Mouse (Mus musculus) limb, embryonic 12.5 days (tissue): ENCODE results near the gene Abcb5. TPM values are rescaled to one million over a fixed set of nuclear protein-coding genes. Genes with fewer than 3 reads are reported as not detected.

ENCODE experiments used
- ATAC-seq: fragments of 200-750 bp; cut with Nextera tagmentation; 2 replicates; pipeline ENCODE4 v1.8.0; 2017; ENCODE audit warnings: low read depth, moderate TSS enrichment; ENCODE audit not compliant: insufficient number of reproducible peaks, insufficient read depth, low FRiP score, low TSS enrichment
- H3K27ac ChIP-seq: fragments of 300-500 bp; sonication (generic); 2 replicates; pipeline ENCODE4 v1.5.1; 2016; ENCODE audit warnings: mild to moderate bottlenecking, moderate library complexity
- H3K27me3 ChIP-seq: fragments of 300-500 bp; sonication (generic); 2 replicates; pipeline ENCODE4 v1.6.1; 2016; ENCODE audit warnings: mild to moderate bottlenecking, moderate library complexity
- H3K36me3 ChIP-seq: fragments of 300-500 bp; sonication (generic); 2 replicates; pipeline ENCODE4 v1.6.1; 2016; ENCODE audit warnings: mild to moderate bottlenecking, moderate library complexity
- H3K4me1 ChIP-seq: fragments of 300-500 bp; sonication (generic); replicated peaks from 2 replicates; pipeline ENCODE4 v1.6.1; 2016
- H3K4me2 ChIP-seq: fragments of 300-500 bp; sonication (generic); 2 replicates; pipeline ENCODE4 v1.6.1; 2016; ENCODE audit warnings: mild to moderate bottlenecking, moderate library complexity
- H3K4me3 ChIP-seq: fragments of 300-500 bp; sonication (generic); replicated peaks from 2 replicates; pipeline ENCODE4 v1.5.1; 2016; ENCODE audit warnings: mild to moderate bottlenecking
- H3K9ac ChIP-seq: fragments of 300-500 bp; sonication (generic); replicated peaks from 2 replicates; pipeline ENCODE4 v1.6.1; 2016; ENCODE audit warnings: mild to moderate bottlenecking, moderate library complexity
- H3K9me3 ChIP-seq: fragments of 300-500 bp; sonication (generic); 2 replicates; pipeline ENCODE4 v1.6.1; 2016; ENCODE audit warnings: mild to moderate bottlenecking, moderate library complexity
- WGBS: fragments of 180-500 bp; shearing (Covaris S2); methylation state at CpG from one replicate; pipeline ENCODE4 v1.1.7; 2016; 5-methylcytosine and 5-hydroxymethylcytosine counted together
- polyA plus RNA-seq: library from polyadenylated mRNA; unstranded; fragments of >200 nt; fragmentation: Nextera tagmentation; extraction: Ambion mirVana; gene quantifications from 2 replicates; pipeline ENCODE4 v1.2.1, GENCODE M21; 2016

Gene Abcb5
- polyA plus RNA-seq, 1 experiment from 2014 or later: not detected

DNA sequence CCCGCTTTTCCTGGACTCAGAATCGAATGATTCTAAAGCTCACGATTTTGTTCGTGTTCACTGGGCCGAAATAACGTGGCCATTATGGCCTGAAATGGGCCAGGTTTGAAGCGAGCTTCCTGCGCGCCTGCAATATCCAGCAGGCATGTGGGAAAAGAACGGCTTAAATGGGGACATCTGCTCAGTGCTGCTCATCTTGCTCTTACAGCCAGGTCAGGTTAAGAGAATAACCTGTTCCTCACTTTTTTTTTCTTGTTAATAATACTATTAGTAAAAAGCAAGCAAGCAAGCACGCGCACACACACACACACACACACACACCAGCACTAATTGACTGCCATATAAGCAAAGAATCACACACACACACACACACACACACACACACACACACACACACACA is 125.4 kb downstream of the Abcb5 start:
- no peak for ATAC-seq
- WGBS: 2% methylated on average over 12 of the region's 12 CpGs
- no peak overlapping the region for H3K4me3 ChIP-seq
- no peaks in the 10 kb centered on the region for H3K36me3 ChIP-seq
- H3K27me3 ChIP-seq: peaks cover 82% of the 10 kb centered on the region
- H3K4me2 ChIP-seq: 0 out of 2 replicates have a peak overlapping the region, but pooled peaks have one; percentile 10
- H3K9ac ChIP-seq: no peak overlapping the region
- no peak overlapping the region for H3K27ac ChIP-seq
- no peaks in the 10 kb centered on the region for H3K9me3 ChIP-seq
- peaks cover 16% of the 10 kb centered on the region for H3K4me1 ChIP-seq

DNA sequence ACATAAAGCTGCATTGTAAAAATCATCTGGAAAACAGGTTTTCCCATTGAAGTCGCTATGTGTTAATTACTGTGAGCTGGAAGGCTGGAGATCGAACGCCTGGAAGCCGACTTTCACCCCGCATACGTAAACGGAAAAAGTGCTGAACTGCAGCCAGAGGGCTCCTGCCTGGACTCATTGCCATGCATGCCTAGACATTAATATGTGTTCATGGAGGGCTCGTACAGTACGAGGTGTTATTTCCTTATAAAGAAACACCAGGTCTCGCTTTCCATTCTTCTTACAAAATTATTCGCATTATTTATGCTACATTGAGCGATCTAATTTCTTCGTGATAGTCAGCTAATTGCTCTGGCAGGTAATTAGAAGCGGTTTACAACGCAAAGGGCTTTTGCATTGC is 125.9 kb downstream of the Abcb5 start:
- H3K4me1 ChIP-seq: peaks cover 16% of the 10 kb centered on the region
- H3K4me3 ChIP-seq: no peak overlapping the region
- under 1% methylated on average over 15 of the region's 15 CpGs for WGBS
- H3K36me3 ChIP-seq: no peaks in the 10 kb centered on the region
- no peak overlapping the region for H3K27ac ChIP-seq
- H3K27me3 ChIP-seq: peaks cover 80% of the 10 kb centered on the region
- no peak overlapping the region for H3K9ac ChIP-seq
- 0 out of 2 replicates have a peak overlapping the region, but pooled peaks have one; percentile 10 for H3K4me2 ChIP-seq
- no peaks in the 10 kb centered on the region for H3K9me3 ChIP-seq
- ATAC-seq: no peak

DNA sequence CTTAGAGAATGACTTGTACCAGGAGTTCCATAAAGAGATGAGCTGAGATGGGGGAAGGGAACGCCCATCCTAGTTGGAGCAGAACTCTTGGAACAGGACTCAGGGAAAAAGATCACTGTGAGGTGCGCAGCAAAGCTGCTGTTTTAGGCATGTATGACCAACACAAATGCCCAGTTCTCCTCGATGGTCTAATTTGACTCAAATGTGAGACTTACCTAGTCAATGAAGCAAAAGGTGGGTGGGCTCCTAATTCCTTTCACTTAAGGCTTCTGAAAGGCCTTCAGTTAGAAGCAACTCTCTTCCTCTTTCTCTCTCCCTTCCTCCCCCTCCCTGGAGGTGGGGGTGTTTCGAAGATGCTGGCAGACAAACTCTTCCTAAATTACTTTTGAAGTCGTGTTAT is 126.8 kb downstream of the Abcb5 start:
- no peaks in the 10 kb centered on the region for H3K9me3 ChIP-seq
- peaks cover 74% of the 10 kb centered on the region for H3K27me3 ChIP-seq
- no peak overlapping the region for H3K27ac ChIP-seq
- ATAC-seq: no peak
- no peak overlapping the region for H3K4me2 ChIP-seq
- H3K36me3 ChIP-seq: no peaks in the 10 kb centered on the region
- H3K4me1 ChIP-seq: peaks cover 16% of the 10 kb centered on the region
- WGBS: 8% methylated on average over 5 of the region's 5 CpGs
- no peak overlapping the region for H3K4me3 ChIP-seq
- no peak overlapping the region for H3K9ac ChIP-seq

DNA sequence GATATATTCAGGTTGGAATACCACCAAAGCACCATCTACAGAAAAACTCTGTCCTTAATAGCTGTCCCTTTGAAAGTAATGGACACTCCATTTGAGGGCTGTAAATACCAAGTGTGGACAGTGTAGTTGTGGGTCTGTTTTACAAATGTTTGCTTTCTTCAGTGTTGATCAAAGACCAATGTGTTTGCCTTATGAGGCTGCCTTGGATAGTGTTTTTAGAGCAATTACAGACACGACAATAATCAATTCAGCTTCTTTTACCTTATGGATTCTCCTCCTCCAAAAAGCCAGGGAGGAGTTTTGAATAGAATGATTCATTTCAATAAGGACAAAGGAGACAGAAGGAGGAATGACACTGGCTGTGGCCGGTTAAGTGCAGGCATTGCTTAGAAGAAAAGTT is 128.0 kb downstream of the Abcb5 start:
- H3K27me3 ChIP-seq: peaks cover 63% of the 10 kb centered on the region
- WGBS: 9% methylated on average over 2 of the region's 2 CpGs
- ATAC-seq: no peak
- H3K36me3 ChIP-seq: no peaks in the 10 kb centered on the region
- no peak overlapping the region for H3K27ac ChIP-seq
- H3K4me3 ChIP-seq: no peak overlapping the region
- peaks cover 16% of the 10 kb centered on the region for H3K4me1 ChIP-seq
- H3K4me2 ChIP-seq: no peak overlapping the region
- H3K9ac ChIP-seq: no peak overlapping the region
- no peaks in the 10 kb centered on the region for H3K9me3 ChIP-seq

DNA sequence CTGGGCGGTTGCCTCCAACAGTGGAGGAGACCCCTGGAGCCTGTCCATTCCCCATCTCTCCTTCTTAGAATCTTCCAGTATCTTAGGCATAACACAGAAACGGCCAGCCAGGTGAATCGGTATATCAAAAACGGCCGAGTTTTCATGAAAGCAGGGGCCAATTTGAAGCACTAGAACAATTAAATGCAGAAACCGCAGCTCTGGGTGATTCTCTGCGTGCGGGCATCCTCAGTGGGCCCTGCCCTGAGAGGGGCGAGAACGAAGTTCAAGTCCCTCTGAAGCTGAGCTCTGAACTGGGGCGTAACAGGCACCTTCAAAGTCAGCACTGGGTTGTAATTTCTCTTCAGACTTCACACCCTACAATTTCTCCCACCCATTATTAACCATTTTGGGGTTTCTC is 128.9 kb downstream of the Abcb5 start:
- peak overlapping the region; percentile 94 for H3K4me2 ChIP-seq
- no peaks in the 10 kb centered on the region for H3K9me3 ChIP-seq
- no peaks in the 10 kb centered on the region for H3K36me3 ChIP-seq
- no peak overlapping the region for H3K27ac ChIP-seq
- ATAC-seq: 0 out of 2 replicates have a peak, but pooled peaks have one; percentile 7
- WGBS: 2% methylated on average over 11 of the region's 11 CpGs
- peaks cover 8% of the 10 kb centered on the region; the same call in 1 of the 2 replicates for H3K4me1 ChIP-seq
- peaks cover 55% of the 10 kb centered on the region for H3K27me3 ChIP-seq
- H3K4me3 ChIP-seq: peak overlapping the region; percentile 60
- H3K9ac ChIP-seq: no peak overlapping the region

DNA sequence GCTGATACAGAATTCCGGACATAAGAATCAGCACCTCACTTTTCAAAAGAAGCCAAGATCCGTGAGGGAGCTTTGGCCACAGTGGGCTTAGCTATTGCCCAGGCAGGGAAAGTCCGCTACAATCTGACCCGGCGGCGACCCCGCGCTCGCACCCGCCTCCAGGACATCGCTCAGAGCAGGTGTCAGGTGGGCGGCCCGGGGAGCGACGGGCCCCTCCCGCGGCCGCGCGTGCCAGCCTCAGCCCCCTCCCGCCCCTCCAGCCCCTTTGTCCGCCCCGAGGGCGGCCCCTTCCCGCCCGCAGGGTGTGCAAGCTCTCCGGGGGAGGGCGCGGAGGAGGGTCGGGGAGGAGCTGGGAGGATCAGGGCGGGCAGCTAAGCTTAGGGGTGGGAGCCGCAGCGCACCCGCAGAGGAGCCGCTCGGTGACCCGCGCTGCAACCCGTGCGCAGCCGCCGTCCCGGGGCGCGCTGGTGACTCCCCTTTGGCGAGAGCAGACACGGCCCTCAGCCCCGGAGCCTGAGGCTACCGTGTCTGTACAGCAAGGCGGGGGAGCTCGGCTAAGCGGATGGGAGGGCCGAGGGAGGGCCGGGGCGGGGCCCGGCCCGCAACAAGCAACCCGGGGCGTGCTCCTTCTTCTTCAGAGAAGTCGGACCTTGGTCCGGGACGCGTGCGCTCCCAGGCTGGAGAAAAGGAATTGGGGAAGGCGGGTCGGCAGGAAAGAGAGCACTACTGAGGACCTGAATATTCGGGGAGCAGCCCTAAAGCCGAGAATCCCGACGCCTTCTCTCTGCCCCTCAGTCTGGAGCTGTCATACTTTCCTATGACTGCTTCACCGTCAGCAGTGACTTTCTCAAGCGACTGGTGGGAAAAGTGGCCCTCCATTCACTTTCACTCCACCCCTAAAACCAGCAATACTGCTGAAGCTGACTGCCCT is 129.5 kb downstream of the Abcb5 start:
- Histone ChIP-seq H3K27ac (no peak overlapping the region), H3K4me2 (peak overlapping the region; percentile 94), H3K4me1 (peaks cover 8% of the 10 kb centered on the region; the same call in 1 of the 2 replicates), H3K9me3 (no peaks in the 10 kb centered on the region), H3K36me3 (no peaks in the 10 kb centered on the region), H3K9ac (peak overlapping the region; percentile 54), H3K27me3 (peaks cover 54% of the 10 kb centered on the region), H3K4me3 (peak overlapping the region; percentile 60)
- ATAC-seq: peak; percentile 60; the same call in 1 of the 2 replicates
- WGBS: under 1% methylated on average over 67 of the region's 72 CpGs

DNA sequence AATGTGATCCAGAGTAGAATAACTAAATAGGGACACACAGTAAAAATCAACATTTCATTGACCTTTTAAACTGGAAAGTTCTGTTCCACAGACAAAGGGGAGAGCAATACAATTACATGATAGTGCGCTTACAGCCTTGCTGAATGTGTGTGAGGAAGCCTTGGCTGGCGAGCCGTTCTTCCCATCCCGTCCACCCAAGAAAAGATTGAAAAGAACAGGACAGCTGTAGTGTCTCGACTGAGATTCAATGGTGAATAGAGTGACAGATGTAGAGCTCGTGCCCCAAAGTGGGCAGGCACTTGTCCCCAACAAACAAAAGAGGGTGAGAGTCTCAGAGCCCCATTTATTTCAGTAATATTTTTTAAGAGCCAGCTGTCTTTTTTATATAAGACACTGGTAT is 136.3 kb downstream of the Abcb5 start:
- H3K27me3 ChIP-seq: no peaks in the 10 kb centered on the region
- H3K4me1 ChIP-seq: no peaks in the 10 kb centered on the region
- H3K27ac ChIP-seq: no peak overlapping the region
- 86% methylated on average over 6 of the region's 6 CpGs for WGBS
- ATAC-seq: no peak
- H3K4me2 ChIP-seq: no peak overlapping the region
- H3K9ac ChIP-seq: no peak overlapping the region
- H3K9me3 ChIP-seq: no peaks in the 10 kb centered on the region; the same call in 1 of the 2 replicates
- no peak overlapping the region for H3K4me3 ChIP-seq
- no peaks in the 10 kb centered on the region for H3K36me3 ChIP-seq

Other genes with a start within 250 kb of the Abcb5 start
- 4.4 and 4.7 TPM in 2 replicates for gene Sp8, start 120.1 kb downstream of the Abcb5 start, polyA plus RNA-seq